Mouse (Mus musculus) forebrain, embryonic 10.5 days (tissue): ENCODE results near the gene Duox1. TPM values are rescaled to one million over a fixed set of nuclear protein-coding genes. Genes with fewer than 3 reads are reported as not detected.
A peak's percentile ranks its signal among the peaks of the same experiment; 100 is the strongest.

ENCODE experiments used
- DNase-seq: peaks from one replicate; pipeline ENCODE4 v3.0.0-alpha.2; 2017; ENCODE audit warnings: low spot score; ENCODE audit errors: extremely low spot score
- H3K27ac ChIP-seq: fragments of 300-500 bp; sonication (generic); 2 replicates; pipeline ENCODE4 v1.5.1; 2016; ENCODE audit warnings: mild to moderate bottlenecking
- H3K27me3 ChIP-seq: fragments of 300-500 bp; sonication (generic); 2 replicates; pipeline ENCODE4 v1.6.1; 2016; ENCODE audit warnings: mild to moderate bottlenecking; ENCODE audit not compliant: poor library complexity, severe bottlenecking
- H3K36me3 ChIP-seq: fragments of 300-500 bp; sonication (generic); replicated peaks from 2 replicates; pipeline ENCODE4 v1.6.1; 2016; ENCODE audit warnings: mild to moderate bottlenecking, moderate library complexity
- H3K4me1 ChIP-seq: fragments of 300-500 bp; sonication (generic); 2 replicates; pipeline ENCODE4 v1.6.1; 2016
- H3K4me3 ChIP-seq: fragments of 300-500 bp; sonication (generic); 2 replicates; pipeline ENCODE4 v1.5.1; 2016; ENCODE audit warnings: mild to moderate bottlenecking, moderate library complexity
- H3K9me3 ChIP-seq: fragments of 300-500 bp; sonication (generic); 2 replicates; pipeline ENCODE4 v1.6.1; 2016; ENCODE audit warnings: mild to moderate bottlenecking, moderate library complexity
- WGBS: fragments of 180-500 bp; shearing (Covaris S2); methylation state at CpG from one replicate; pipeline ENCODE4 v1.1.7; 2016; 5-methylcytosine and 5-hydroxymethylcytosine counted together
- polyA plus RNA-seq: library from polyadenylated mRNA; unstranded; fragments of >200 nt; fragmentation: Nextera tagmentation; extraction: Ambion mirVana; gene quantifications from 2 replicates; pipeline ENCODE4 v1.2.1, GENCODE M21; 2016

Gene Duox1
- polyA plus RNA-seq, 1 experiment from 2014 or later, result not detected

- 71% methylated on average over 5 of the region's 5 CpGs for WGBS
- no peak overlapping the region for H3K4me3 ChIP-seq
- peaks cover 8% of the 10 kb centered on the region; the same call in 1 of the 2 replicates for H3K27me3 ChIP-seq
- peaks cover 76% of the 10 kb centered on the region for H3K4me1 ChIP-seq
- DNase-seq, result no peak
- H3K9me3 ChIP-seq, result no peaks in the 10 kb centered on the region
- H3K27ac ChIP-seq, result peak overlapping the region; percentile 62
- peaks cover 51% of the 10 kb centered on the region for H3K36me3 ChIP-seq
Measured at GRCm38 (mm10) chr2:122351156-122351930, 35.9 kb downstream of the Duox1 start.

GRCm38 (mm10) chr2:122351931-122352329 lies 36.5 kb downstream of the Duox1 start:
- Histone ChIP-seq H3K36me3 (peaks cover 57% of the 10 kb centered on the region), H3K27me3 (peaks cover 8% of the 10 kb centered on the region; the same call in 1 of the 2 replicates), H3K4me1 (peaks cover 77% of the 10 kb centered on the region), H3K4me3 (no peak overlapping the region), H3K27ac (peak overlapping the region; percentile 62), H3K9me3 (no peaks in the 10 kb centered on the region)
- no peak for DNase-seq
- WGBS, result 63% methylated on average over 4 of the region's 4 CpGs

GRCm38 (mm10) chr2:122352992-122353391 lies 37.5 kb downstream of the Duox1 start:
- Histone ChIP-seq H3K36me3 (peaks cover 68% of the 10 kb centered on the region), H3K4me3 (no peak overlapping the region), H3K27me3 (no peaks in the 10 kb centered on the region), H3K9me3 (no peaks in the 10 kb centered on the region), H3K4me1 (peaks cover 73% of the 10 kb centered on the region), H3K27ac (no peak overlapping the region)
- 77% methylated on average over 6 of the region's 6 CpGs for WGBS
- no peak for DNase-seq

- H3K27me3 ChIP-seq, result no peaks in the 10 kb centered on the region
- H3K36me3 ChIP-seq, result peaks cover 71% of the 10 kb centered on the region
- 78% methylated on average over 8 of the region's 8 CpGs for WGBS
- DNase-seq, result no peak
- H3K4me3 ChIP-seq, result no peak overlapping the region
- H3K9me3 ChIP-seq, result no peaks in the 10 kb centered on the region
- H3K27ac ChIP-seq, result no peak overlapping the region; the same call in 1 of the 2 replicates
- peaks cover 67% of the 10 kb centered on the region for H3K4me1 ChIP-seq
Measured at GRCm38 (mm10) chr2:122353765-122354164, 38.3 kb downstream of the Duox1 start.

- peaks cover 77% of the 10 kb centered on the region for H3K36me3 ChIP-seq
- no peak overlapping the region; the same call in 1 of the 2 replicates for H3K27ac ChIP-seq
- 66% methylated on average over 12 of the region's 12 CpGs for WGBS
Measured at GRCm38 (mm10) chr2:122354191-122354929, 38.9 kb downstream of the Duox1 start.

GRCm38 (mm10) chr2:122355389-122355788 lies 39.9 kb downstream of the Duox1 start:
- peaks cover 53% of the 10 kb centered on the region for H3K4me1 ChIP-seq
- WGBS, result 93% methylated on average over 5 of the region's 5 CpGs
- no peak overlapping the region for H3K27ac ChIP-seq
- H3K36me3 ChIP-seq, result peaks cover 83% of the 10 kb centered on the region
- no peak for DNase-seq
- no peaks in the 10 kb centered on the region for H3K9me3 ChIP-seq
- no peak overlapping the region for H3K4me3 ChIP-seq
- H3K27me3 ChIP-seq, result no peaks in the 10 kb centered on the region

More at GRCm38 (mm10) chr2:122354191-122354929, 38.9 kb downstream of the Duox1 start:
- peaks cover 61% of the 10 kb centered on the region for H3K4me1 ChIP-seq
- no peaks in the 10 kb centered on the region for H3K27me3 ChIP-seq
- no peak overlapping the region for H3K4me3 ChIP-seq
- H3K9me3 ChIP-seq, result no peaks in the 10 kb centered on the region
- no peak for DNase-seq

- DNase-seq, result no peak
- H3K9me3 ChIP-seq, result no peaks in the 10 kb centered on the region
- H3K27me3 ChIP-seq, result no peaks in the 10 kb centered on the region
- WGBS, result 66% methylated on average over 3 of the region's 3 CpGs
- H3K27ac ChIP-seq, result no peak overlapping the region
- H3K36me3 ChIP-seq, result peaks cover 83% of the 10 kb centered on the region
- H3K4me1 ChIP-seq, result peaks cover 50% of the 10 kb centered on the region
- no peak overlapping the region for H3K4me3 ChIP-seq
Measured at GRCm38 (mm10) chr2:122356187-122356586, 40.7 kb downstream of the Duox1 start.

- Histone ChIP-seq H3K4me3 (no peak overlapping the region), H3K36me3 (peaks cover 77% of the 10 kb centered on the region), H3K4me1 (peaks cover 27% of the 10 kb centered on the region), H3K9me3 (no peaks in the 10 kb centered on the region), H3K27me3 (no peaks in the 10 kb centered on the region), H3K27ac (no peak overlapping the region)
- no peak for DNase-seq
- WGBS, result 75% methylated on average over 6 of the region's 6 CpGs
Measured at GRCm38 (mm10) chr2:122360310-122360709, 44.8 kb downstream of the Duox1 start.

GRCm38 (mm10) chr2:122361181-122361580 lies 45.7 kb downstream of the Duox1 start:
- H3K4me1 ChIP-seq, result peaks cover 29% of the 10 kb centered on the region
- H3K36me3 ChIP-seq, result peaks cover 68% of the 10 kb centered on the region
- no peaks in the 10 kb centered on the region for H3K9me3 ChIP-seq
- no peak overlapping the region for H3K27ac ChIP-seq
- no peaks in the 10 kb centered on the region for H3K27me3 ChIP-seq
- no peak overlapping the region for H3K4me3 ChIP-seq
- DNase-seq, result no peak
- WGBS, result 95% methylated on average over 6 of the region's 6 CpGs

- DNase-seq, result no peak
- no peak overlapping the region for H3K27ac ChIP-seq
- peaks cover 60% of the 10 kb centered on the region for H3K36me3 ChIP-seq
- no peaks in the 10 kb centered on the region for H3K9me3 ChIP-seq
- H3K4me1 ChIP-seq, result peaks cover 34% of the 10 kb centered on the region
- 56% methylated on average over 10 of the region's 10 CpGs for WGBS
- no peaks in the 10 kb centered on the region for H3K27me3 ChIP-seq
- no peak overlapping the region for H3K4me3 ChIP-seq
Measured at GRCm38 (mm10) chr2:122361868-122362621, 46.6 kb downstream of the Duox1 start.

GRCm38 (mm10) chr2:122362622-122363523 lies 47.4 kb downstream of the Duox1 start:
- no peaks in the 10 kb centered on the region for H3K27me3 ChIP-seq
- no peak for DNase-seq
- H3K4me3 ChIP-seq, result no peak overlapping the region
- no peak overlapping the region for H3K27ac ChIP-seq
- peaks cover 42% of the 10 kb centered on the region for H3K4me1 ChIP-seq
- 89% methylated on average over 13 of the region's 13 CpGs for WGBS
- H3K9me3 ChIP-seq, result no peaks in the 10 kb centered on the region
- H3K36me3 ChIP-seq, result peaks cover 51% of the 10 kb centered on the region
